Mouse (Mus musculus) olfactory bulb, adult 2 months (tissue): ENCODE measurements around the gene Tspan3.

Experiments used
- CTCF ChIP-seq: fragments of 200-500 bp; IDR thresholded peaks from 2 replicates; pipeline ENCODE4 v1.5.1; 2012; ENCODE audit warnings: low read depth, mild to moderate bottlenecking, low read length, moderate library complexity; ENCODE audit not compliant: insufficient read depth
- POLR2A ChIP-seq: fragments of 200-500 bp; IDR thresholded peaks from 2 replicates; pipeline ENCODE4 v1.6.1; 2012; ENCODE audit warnings: mild to moderate bottlenecking, low read depth, low read length, moderate library complexity; ENCODE audit not compliant: insufficient read depth

DNA sequence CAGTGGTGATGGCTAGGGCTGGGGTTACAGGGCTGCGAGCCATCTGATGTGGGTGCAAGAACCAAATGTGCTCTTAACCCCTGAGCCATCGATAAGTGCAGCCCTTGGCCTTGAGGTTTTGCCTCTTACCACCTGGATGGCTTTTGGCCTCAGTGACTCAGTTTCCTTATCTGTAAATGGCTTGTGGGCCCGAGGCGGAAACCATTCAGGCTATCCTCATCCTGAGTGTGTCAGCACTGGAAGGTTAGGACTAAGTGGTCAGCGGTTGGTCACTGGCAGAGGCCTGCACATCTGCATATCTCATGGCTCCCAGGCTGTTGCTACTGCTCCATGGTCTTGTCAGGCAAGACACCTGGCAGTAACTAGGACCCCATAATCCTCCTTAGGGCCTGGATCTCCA lies 47.2 kb downstream of the Tspan3 start:
- TF ChIP-seq POLR2A (no peak), CTCF (no peak)
